Mouse (Mus musculus) lung, adult 2 months (tissue): Measurements from ENCODE around the gene Apobec1. TPM values are rescaled to one million over a fixed set of nuclear protein-coding genes. Genes with fewer than 3 reads are reported as not detected.
A peak's percentile ranks its signal among the peaks of the same experiment; 100 is the strongest.
"Not testable (repeated sequence)": the region's sequence is repeated elsewhere in the genome, so short reads cannot be mapped to it uniquely, and the experiment has no call there.

Experiments used
- DNase-seq: peaks from one replicate; pipeline ENCODE4 v3.0.0; 2022
- H3K4me1 ChIP-seq: fragments of 200-500 bp; 2 replicates; pipeline ENCODE4 v1.6.1; 2011; ENCODE audit warnings: low read length; ENCODE audit not compliant: control insufficient read depth, insufficient read depth
- H3K4me3 ChIP-seq: fragments of 200-500 bp; replicated peaks from 2 replicates; pipeline ENCODE3; 2011; ENCODE audit warnings: low read depth, mild to moderate bottlenecking, control low read depth, low read length; ENCODE audit errors: extremely low read depth
- CTCF ChIP-seq: fragments of 200-500 bp; IDR thresholded peaks from 2 replicates; pipeline ENCODE4 v1.5.1; 2011; ENCODE audit warnings: mild to moderate bottlenecking, low read length, control low read depth; ENCODE audit not compliant: insufficient read depth
- POLR2A ChIP-seq: fragments of 200-500 bp; IDR thresholded peaks from 2 replicates; pipeline ENCODE4 v1.6.1; 2011; ENCODE audit warnings: low read depth, mild to moderate bottlenecking, control low read depth, low read length, borderline replicate concordance; ENCODE audit errors: extremely low read depth
- WGBS: fragments of 180-500 bp; shearing (Covaris S2); methylation state at CpG from one replicate; pipeline ENCODE4 v1.1.7; 2018; 5-methylcytosine and 5-hydroxymethylcytosine counted together
- polyA plus RNA-seq: library from polyadenylated mRNA; depleted of rRNA; stranded (reverse); fragments of >200 nt; gene quantifications from 2 replicates; pipeline ENCODE4 v1.2.3, GENCODE M21; 2012; rRNA removed

The Apobec1 gene
- polyA plus RNA-seq, result 13.5 and 23.2 TPM in 2 replicates

DNA sequence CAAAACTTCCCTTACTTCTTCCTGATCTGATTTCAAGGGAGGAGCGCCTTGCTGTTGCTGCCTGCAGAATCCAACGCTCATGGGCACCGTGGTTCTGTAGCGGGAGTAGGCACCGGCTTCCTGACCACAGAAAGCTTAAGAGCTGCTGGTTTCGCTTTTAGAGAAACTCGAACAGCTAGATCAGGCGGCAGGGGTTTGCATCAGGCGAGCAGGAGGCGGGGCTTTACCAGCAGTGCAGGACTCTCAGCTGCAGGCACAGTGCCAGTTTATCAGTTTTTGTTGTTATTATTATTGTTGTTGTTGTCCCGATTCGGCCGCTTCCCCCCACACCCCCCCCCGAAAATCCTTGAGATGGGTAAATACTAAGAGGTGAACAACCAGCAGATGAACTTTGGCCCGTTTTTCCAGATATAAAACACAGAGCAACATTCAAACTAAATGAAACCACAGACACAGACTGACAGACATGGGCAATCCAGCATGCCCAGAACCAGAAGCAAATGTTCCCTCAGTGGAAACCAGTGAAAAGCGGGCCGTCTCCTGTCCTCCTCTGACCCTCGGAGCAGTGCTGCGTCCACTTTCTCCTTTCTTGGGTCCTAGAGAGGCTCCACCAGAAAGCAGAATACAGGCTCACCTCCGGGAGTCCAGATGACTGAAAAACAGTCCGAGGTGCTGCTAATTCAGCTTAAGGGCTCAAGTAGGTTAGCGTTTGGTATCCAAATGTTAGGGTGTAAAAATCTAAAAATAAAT is at the start of gene Apobec1:
Gene Apobec1, minus strand, starts transcription at position 203 of the 750 bp plus-strand sequence.
- DNase-seq, result peak; percentile 68
- TF ChIP-seq POLR2A, result peak; percentile 76; the same call in 1 of the 2 replicates
- no peak for TF ChIP-seq CTCF
- H3K4me1 ChIP-seq, result no peaks in the 10 kb centered on the region; the same call in 1 of the 2 replicates
- peak within 1 kb of the TSS; percentile 74 for H3K4me3 ChIP-seq
- WGBS, result 1% methylated on average over 22 of the region's 22 CpGs

DNA sequence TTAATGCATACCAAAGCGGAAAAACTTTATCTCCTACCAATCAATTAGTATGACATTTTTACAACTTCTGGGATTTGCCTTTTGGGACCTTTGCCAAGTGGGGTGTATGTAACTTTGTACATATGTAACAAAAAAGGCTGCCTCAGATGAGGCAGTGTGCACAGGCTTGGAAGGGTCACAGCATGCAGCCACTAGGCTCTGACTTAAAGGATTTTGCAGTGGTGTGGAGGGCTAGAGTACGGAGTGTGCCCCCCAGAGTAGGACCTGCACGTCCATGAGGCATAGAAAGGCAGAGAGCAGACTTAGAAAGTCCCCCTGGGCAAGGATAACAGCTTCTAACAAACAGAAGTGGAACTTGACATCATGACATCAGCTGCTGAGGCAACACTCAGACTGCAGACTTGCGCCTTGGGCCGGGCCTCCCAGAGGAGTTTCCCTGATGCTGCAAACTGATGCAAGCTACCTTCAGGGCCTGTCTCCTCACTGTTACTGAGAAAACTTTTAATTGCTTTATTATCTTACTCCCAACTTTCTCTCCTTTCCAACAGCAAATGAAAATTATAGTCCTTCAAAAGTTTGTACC is 48.2 kb upstream of the Apobec1 start:
- H3K4me1 ChIP-seq, result no peaks in the 10 kb centered on the region
- no peak overlapping the region for H3K4me3 ChIP-seq
- WGBS, result 62% methylated on average over 5 of the region's 5 CpGs
- DNase-seq, result no peak
- TF ChIP-seq POLR2A (no peak), CTCF (no peak)

DNA sequence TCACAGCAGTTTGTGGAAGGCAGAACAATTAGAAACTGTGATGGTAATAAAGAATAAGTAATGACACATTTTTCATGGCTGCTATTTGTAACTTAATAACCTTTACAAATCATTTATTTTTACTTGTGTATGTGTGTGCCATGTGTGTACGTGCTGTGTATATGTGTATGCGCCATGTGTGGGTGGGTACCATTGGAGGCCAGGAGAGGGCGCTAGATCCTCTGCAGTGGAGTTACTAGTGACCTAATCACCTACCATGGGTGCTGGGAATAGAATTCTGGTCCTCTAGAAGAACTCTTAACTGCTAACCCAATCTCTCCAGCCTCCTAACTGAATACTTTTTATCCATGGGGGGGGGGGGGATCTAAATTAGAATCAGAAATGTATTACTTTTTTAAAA is 47.7 kb upstream of the Apobec1 start:
- WGBS, result 81% methylated on average over 3 of the region's 3 CpGs
- Histone ChIP-seq H3K4me1 (no peaks in the 10 kb centered on the region), H3K4me3 (no peak overlapping the region)
- TF ChIP-seq CTCF, result no peak
- DNase-seq, result no peak

DNA sequence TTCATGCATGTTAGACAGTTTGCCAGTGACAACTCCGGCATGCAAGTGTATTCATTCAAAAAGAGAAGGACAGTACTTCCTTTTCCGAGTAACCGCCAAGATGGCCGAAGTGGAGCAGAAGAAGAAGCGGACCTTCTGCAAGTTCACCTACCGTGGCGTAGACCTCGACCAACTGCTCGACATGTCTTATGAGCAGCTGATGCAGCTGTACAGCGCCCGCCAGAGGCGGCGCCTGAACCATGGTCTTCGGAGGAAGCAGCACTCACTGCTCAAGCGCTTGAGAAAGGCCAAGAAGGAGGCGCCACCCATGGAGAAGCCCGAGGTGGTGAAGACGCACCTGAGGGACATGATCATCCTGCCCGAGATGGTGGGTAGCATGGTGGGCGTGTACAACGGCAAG is 42.0 kb upstream of the Apobec1 start:
- 88% methylated on average over 21 of the region's 21 CpGs for WGBS
- H3K4me1 ChIP-seq, H3K4me3 ChIP-seq, DNase-seq: not testable (repeated sequence)

DNA sequence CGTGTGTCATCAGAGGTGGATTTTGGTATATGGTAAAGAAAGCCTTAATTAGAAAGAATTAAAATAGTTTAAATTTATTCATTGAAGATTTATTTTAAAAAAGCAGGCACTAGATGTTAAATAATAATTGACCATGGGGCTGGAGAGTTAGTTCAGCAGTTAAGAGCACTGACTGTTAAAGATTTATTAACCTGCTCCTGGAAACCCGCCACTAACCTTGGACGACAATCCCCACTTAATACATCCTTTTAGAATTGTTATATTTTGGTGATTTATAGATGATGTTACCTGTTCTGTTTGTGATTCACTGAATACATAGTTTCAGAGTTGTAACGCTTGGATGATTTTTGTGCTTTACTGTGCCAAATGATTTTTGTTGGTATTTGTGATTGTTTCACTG is 35.3 kb upstream of the Apobec1 start:
- DNase-seq, result not testable (repeated sequence)

DNA sequence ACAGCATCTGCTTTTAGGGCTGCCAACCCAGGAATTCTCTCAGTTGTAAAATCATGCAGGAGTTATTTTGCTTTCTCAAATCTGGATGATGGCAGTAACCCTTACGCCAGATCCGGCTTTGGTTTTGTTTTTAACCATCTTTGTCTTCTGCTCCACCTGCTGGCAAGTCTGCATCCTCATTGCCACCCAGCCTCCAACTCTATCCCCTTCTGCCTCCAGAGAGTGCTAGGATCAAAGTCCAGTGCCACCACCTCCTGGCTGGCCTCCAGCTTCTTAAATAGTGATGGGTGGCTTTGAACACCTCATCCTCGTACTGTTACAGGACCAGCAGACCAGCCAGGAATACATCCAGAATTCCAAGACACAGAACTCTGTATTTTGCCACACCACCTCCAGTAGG is 34.4 kb upstream of the Apobec1 start:
- no peaks in the 10 kb centered on the region for H3K4me1 ChIP-seq
- H3K4me3 ChIP-seq, result no peak overlapping the region
- TF ChIP-seq CTCF (no peak), POLR2A (no peak)
- no peak for DNase-seq
- WGBS, result 71% methylated on average over 3 of the region's 3 CpGs

More for the DNA sequence above, 35.3 kb upstream of the Apobec1 start:
- not testable (repeated sequence) for H3K4me3 ChIP-seq, H3K4me1 ChIP-seq
- WGBS, result 73% methylated on average over 4 of the region's 4 CpGs

DNA sequence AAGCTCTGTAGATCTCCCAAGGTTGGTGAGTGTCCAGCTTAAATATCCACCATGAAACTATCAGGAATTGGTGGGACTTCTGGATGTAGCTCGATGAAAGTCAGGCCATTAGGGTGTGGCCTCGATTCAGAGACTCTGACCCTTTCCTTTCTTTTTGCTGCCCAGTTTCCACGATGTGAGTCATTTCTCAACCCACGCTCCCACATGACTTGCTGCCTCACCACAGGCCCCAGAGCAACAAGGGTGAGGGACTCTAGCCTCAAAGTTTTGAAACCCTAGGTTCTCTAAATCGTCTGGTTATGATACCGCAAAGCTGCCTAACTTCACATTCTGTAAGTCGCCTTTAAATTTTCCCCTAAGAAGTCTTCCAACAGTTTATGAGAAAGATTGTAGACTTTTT is 33.1 kb upstream of the Apobec1 start:
- no peak overlapping the region for H3K4me3 ChIP-seq
- no peak for TF ChIP-seq POLR2A
- TF ChIP-seq CTCF, result no peak
- DNase-seq, result no peak
- no peaks in the 10 kb centered on the region for H3K4me1 ChIP-seq
- 66% methylated on average over 7 of the region's 7 CpGs for WGBS

DNA sequence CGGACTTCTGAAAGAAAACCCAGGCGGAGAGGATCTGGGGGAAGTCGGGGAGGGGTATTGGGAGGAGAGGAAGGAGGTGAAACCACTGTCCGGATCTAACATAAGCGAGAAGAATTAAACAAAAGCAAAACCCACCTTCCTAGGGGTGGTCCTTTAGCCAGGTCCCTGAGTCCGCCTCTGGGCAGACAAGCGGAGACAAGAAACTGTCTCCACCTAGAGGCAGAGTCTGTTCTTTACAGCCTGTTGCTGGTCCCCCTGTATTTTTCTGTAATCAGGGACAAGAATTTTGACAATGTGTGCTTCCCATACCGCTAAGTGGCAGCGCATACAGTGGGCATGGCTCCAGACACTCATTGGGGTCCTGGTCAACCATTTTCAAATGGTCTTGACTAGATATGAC is 31.2 kb upstream of the Apobec1 start:
- Histone ChIP-seq H3K4me3 (no peak overlapping the region), H3K4me1 (no peaks in the 10 kb centered on the region)
- 43% methylated on average over 9 of the region's 9 CpGs for WGBS
- TF ChIP-seq CTCF, result peak; percentile 50
- no peak for TF ChIP-seq POLR2A
- no peak for DNase-seq

DNA sequence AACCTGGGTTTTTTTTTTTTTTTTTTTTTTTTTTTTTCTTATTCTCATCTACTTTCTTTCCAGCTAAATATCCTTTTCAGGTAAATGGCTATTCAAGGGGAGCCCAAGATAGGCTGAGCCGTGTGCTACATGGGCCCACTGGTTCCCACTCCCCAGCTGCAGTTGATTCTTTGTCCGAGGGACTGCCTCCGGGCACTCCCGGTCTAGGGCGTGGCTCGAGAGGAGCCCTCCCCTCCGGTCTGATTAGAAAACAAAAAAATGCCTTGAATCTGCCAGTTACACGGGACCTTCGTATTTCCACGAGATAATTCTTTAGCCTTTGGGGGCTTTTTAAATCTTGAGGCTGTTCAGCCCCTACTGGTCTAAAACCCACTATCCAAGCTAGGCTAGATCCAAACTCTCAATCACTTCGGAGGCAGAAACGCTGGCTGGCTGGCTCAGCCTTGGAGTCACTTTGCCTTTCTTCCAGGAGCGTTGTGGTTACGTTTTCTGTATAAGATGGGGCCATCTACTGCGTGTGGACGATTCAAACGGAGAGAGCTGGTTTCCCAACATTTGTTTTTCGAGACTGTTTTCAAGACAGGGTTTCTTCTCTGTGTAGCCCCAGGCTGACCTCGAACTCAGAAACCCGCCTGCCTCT is 25.3 kb upstream of the Apobec1 start:
- no peaks in the 10 kb centered on the region for H3K4me1 ChIP-seq
- no peak for DNase-seq
- WGBS, result 19% methylated on average over 20 of the region's 20 CpGs
- H3K4me3 ChIP-seq, result peak overlapping the region; percentile 11
- TF ChIP-seq CTCF, result no peak
- no peak for TF ChIP-seq POLR2A

DNA sequence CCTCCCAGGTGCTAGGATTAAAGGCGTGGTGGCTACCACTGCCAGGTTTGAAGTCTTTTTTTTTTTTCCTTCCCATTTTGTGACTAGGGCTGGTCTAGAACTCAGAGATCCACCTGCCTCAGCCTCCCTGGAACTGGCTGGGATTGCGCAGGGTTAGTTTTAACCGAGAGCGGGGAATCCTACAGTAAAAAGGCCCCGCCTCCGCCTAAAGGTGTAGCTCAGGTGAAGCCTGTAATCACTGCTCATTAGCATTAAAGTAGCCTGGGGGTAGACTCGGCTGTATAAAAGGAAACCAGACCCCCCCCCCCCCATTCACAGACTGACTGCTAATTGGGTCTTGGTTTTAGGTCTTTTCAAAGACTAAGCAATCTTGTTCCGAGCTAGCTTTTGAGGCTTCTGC is 23.9 kb upstream of the Apobec1 start, which contains the start of gene Dppa3:
Gene Dppa3, plus strand, starts transcription at position 301 of the 400 bp plus-strand sequence.
- no peaks in the 10 kb centered on the region for H3K4me1 ChIP-seq
- TF ChIP-seq POLR2A, result no peak
- TF ChIP-seq CTCF, result no peak
- no peak within 1 kb of the TSS for H3K4me3 ChIP-seq
- DNase-seq, result no peak
- 84% methylated on average over 8 of the region's 8 CpGs for WGBS
